Mouse (Mus musculus): ENCODE measurements at regions not wholly inside any gene's neighbourhood (a gene's known extent, or its start where the extent isn't known, plus 50 kb on each side); places are given as distances from the start of the nearest gene placed in this dataset.

GRCm38 (mm10) chr10:16994526-16994925 lies 728.5 kb upstream of the Cited2 start:
- TF ChIP-seq POLR2A (IDR thresholded peaks at IDR 0.05; ENCODE audit: low read depth, low read length): no peak
- TF ChIP-seq CTCF (conservative IDR thresholded peaks at IDR 0.05; ENCODE audit: insufficient read depth, insufficient read length, low read depth, low read length): no peak

Measured in kidney, adult 2 months (tissue).